Mouse (Mus musculus): ENCODE measurements around the gene Olfr785.
"Not testable (repeated sequence)": the region's sequence is repeated elsewhere in the genome, so short reads cannot be mapped to it uniquely, and the experiment has no call there.

Olfr785 gene

DNA sequence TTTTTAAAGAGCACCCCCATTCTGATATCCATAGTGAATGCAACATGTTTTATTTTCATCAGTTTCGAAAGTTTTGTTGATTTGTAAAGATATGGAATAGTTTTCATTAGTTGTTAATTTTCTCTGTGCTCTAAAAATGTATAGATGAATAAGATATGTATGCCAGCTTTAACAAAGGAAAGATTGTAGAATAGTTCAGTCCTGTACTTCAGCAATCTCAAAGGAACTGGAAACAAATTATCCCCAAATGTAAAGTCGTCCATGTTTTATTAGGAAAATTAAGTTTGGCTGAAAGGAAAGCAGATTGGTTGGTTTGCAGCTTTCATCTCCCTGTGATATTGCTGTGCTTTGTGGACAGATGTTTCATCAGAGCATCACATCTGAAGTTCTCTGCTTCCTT is at the start of gene Olfr785:
Olfr785 (plus strand) TSS at position 301 of the 400 bp plus-strand sequence.
- no peak for DNase-seq (ENCODE audit: low spot score in 2 of 2)

DNA sequence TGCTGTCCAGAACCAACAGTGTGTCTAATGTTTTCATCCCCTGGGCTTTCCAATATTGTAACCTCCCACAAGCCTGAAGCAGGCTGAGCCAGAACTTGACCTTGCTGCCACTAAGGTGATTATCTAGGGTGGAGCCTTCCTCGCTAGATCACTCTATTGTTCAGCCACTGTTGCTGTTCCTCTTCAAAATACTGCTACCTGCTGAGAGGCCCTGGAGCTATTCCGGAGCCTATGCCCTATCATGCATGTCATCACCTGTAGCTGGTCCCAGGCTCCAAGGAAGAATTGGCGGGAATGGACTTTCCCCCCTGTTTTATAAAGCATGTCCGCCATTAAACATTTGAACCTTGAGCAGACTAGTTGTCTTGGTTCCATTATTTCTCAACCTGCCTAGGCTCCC is 48.7 kb upstream of the Olfr785 start:
- not testable (repeated sequence) for DNase-seq (ENCODE audit: low spot score in 2 of 2)

DNA sequence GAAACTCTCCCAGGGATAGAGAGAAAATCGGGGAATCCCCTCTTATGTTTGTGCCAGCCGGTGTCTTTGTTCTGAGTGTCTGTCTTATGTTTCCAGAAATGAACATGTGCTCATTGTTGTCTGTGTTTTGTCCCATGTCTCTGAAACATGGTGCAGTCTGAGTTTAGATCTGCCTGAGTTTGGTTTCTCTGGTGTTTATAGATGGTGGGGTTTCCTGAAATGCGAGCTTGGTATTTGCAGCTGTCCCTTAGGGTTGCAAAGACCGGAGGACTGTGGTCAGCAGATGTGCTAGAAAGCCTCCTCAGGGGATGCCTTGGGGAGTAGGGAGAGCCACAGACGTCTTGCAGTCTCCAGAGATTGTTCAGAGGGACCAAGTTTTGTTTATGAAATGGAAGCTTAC is 47.9 kb upstream of the Olfr785 start:
- DNase-seq (ENCODE audit: low spot score in 2 of 2), result no peak

DNA sequence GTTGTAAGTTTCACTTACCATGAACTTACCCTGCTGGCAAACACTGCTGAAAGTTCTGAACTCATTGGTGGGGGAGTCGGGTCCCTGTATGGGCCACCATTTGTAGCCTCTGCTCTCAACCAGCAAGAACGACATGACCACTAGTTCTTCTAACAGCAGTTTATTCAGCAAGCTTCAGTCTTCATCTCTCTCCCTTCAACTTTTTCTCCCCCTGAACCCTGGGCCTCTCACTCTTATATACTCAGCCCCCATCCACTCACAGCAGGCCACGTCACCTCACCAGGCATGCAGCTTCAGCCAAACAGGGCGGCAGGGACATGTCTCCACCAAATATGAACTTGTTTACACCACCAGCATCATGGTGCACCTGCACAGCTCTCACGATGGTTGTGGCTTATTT is 31.2 kb upstream of the Olfr785 start:
- DNase-seq (ENCODE audit: low spot score in 2 of 2), result not testable (repeated sequence)

DNA sequence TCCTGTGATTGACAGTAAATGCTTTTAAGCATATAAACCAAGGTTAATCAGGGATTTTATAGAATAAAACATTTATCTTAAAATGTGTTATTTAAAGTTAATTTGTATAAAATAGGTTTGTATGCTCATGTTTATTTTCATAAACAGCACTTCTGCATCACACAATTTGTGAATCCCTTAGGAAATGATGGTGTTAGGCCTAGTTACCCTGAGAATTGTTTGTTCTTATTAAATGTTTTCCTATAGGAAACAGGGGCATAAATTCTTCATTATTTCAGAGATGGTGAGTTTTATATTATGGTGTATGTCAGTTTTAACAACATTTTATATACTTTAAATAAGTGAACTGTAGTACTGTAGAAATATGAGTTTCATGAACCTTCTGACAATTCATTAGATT is 21.4 kb upstream of the Olfr785 start, which contains the start of gene Olfr784:
Olfr784 (plus strand) TSS at position 301 of the 400 bp plus-strand sequence.
- DNase-seq (ENCODE audit: low spot score in 2 of 2), result no peak

DNA sequence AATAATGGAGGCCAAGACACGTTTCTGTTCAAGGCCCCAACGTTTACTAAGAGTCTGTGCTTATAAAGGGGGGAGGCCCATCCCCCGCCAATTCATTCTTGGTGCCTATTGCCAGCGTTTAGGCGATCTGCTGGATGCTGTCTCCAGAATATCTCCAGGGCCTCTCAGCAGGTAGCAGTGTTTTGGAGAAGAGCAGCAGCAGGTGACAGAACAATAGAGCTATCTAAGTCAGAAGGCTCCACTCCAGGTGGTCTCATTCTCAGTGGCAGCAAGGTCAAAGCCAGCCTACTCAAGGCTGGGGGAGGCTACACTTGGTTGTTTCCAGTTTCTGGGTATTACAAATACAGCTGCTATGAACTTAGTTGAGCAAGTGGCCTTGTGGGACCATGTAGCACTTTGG is 4.3 kb upstream of the Olfr785 start:
- DNase-seq (ENCODE audit: low spot score in 2 of 2), result no peak

DNA sequence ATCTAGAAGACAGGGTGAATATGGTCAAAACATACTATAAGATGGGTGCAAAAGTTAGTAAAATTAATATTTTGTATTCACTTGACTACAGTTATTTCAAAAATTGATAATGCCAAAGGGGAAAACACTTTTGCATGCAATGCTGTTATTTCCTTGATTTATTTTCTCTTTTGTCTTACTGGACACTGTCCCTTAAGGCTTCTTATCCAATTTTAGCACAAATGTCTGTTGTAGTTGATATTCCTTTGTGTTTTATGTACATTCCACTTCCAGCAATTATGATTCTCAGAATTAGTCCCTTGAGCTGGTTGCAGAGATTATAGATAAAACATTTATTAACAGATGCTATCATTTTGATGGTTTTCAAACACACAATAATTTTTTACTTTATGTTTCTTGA is 21.8 kb downstream of the Olfr785 start, which contains the start of gene Olfr786:
Olfr786 (plus strand) TSS at position 301 of the 400 bp plus-strand sequence.
- DNase-seq (ENCODE audit: low spot score in 2 of 2), result no peak

All from thymus, postnatal 10 days (tissue).